Mouse (Mus musculus): Measurements from ENCODE around the gene D1Ertd622e. TPM values are rescaled to one million over a fixed set of nuclear protein-coding genes. Genes with fewer than 3 reads are reported as not detected.
"Not testable (repeated sequence)": the region's sequence is repeated elsewhere in the genome, so short reads cannot be mapped to it uniquely, and the experiment has no call there.

The D1Ertd622e gene
- polyA plus RNA-seq, 1 experiment from 2014 or later = 9.9 TPM

DNA sequence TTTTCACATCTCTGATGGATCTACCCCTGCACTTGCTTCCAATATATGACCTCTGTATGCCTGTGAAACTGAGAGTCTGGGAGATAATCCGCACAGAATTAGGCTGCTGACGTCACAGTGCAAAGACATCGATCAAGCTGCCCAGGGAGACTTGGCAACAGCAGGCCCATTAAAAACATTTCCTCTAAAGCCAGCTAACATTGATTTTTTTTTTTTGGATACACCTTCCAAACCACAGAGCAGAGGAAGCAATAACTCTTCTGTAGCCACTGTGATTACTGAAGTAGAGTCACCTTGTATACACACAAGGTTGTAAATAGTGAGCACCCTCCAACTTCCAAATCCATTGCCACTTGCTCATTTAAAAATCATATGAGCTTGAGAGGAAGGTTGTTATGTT, 62.8 kb downstream of the D1Ertd622e start:
- DNase-seq (ENCODE audit: low spot score) = no peak
- Histone ChIP-seq H3K27ac (no peak overlapping the region), H3K27me3 (ENCODE audit: low read depth, poor library complexity, severe bottlenecking) (no peaks in the 10 kb centered on the region), H3K9me3 (replicated peaks) (no peaks in the 10 kb centered on the region), H3K4me3 (no peak overlapping the region), H3K4me1 (no peaks in the 10 kb centered on the region), H3K36me3 (no peaks in the 10 kb centered on the region)
- 82% methylated on average over 3 of the region's 3 CpGs for WGBS

DNA sequence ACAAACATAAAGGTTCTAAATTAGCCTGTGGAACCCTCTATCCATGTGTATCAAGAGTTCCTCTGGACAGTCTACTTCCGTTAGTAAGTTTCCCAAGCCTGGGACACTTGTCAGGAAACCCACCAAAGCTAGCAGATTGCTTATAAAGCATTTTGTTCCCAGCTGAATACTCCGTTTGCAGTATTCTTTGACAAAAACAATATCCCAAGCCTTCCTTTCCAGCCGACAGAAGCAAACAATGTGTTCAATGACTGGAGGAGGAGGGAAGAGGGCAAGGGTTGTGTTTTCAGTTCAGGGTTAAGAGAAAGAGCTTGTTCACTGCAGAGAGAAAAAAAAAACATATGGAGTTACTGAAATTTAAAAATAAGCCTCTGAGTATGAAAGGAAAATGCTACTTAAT, 73.3 kb downstream of the D1Ertd622e start:
- 79% methylated on average over 3 of the region's 3 CpGs for WGBS
- no peak for DNase-seq (ENCODE audit: low spot score)
- Histone ChIP-seq H3K36me3 (no peaks in the 10 kb centered on the region), H3K4me1 (no peaks in the 10 kb centered on the region), H3K9me3 (replicated peaks) (no peaks in the 10 kb centered on the region), H3K4me3 (no peak overlapping the region), H3K27me3 (ENCODE audit: low read depth, poor library complexity, severe bottlenecking) (no peaks in the 10 kb centered on the region), H3K27ac (no peak overlapping the region)

GRCm38 (mm10) chr1:97585106-97585505, 76.8 kb downstream of the D1Ertd622e start:
- no peak overlapping the region for H3K27ac ChIP-seq
- no peaks in the 10 kb centered on the region for H3K36me3 ChIP-seq
- no peak for DNase-seq (ENCODE audit: low spot score)
- H3K9me3 ChIP-seq (replicated peaks) = no peaks in the 10 kb centered on the region
- H3K27me3 ChIP-seq (ENCODE audit: low read depth, poor library complexity, severe bottlenecking) = no peaks in the 10 kb centered on the region
- H3K4me3 ChIP-seq = no peak overlapping the region
- no peaks in the 10 kb centered on the region for H3K4me1 ChIP-seq

- DNase-seq (ENCODE audit: low spot score) = no peak
- WGBS = 89% methylated on average over 3 of the region's 3 CpGs
- H3K27ac ChIP-seq = no peak overlapping the region
Measured at GRCm38 (mm10) chr1:97584171-97584570, 77.7 kb downstream of the D1Ertd622e start.

DNA sequence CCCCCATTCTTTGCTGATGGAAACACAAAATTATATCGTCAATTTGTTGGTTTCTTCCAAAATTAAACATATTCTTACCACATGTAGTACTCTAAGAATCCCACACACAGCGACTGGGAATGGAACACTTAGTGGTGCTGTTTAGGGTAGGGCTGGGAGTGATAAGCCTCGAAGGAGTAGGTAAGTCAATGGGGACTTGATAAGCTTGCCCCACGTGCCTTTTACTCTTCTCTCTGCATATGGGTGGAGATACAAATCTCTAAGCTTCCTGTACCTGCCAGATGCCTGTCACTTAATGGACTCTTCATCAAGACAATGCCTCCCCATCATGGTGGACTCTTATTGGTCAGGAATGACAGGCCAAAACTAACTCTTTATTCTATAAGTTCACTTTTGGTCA, 78.8 kb downstream of the D1Ertd622e start:
- H3K27me3 ChIP-seq (ENCODE audit: low read depth, poor library complexity, severe bottlenecking) = no peaks in the 10 kb centered on the region
- no peak for DNase-seq (ENCODE audit: low spot score)
- 89% methylated on average over 4 of the region's 4 CpGs for WGBS
- no peaks in the 10 kb centered on the region for H3K9me3 ChIP-seq (replicated peaks)
- H3K27ac ChIP-seq = no peak overlapping the region
- H3K4me1 ChIP-seq = no peaks in the 10 kb centered on the region
- no peaks in the 10 kb centered on the region for H3K36me3 ChIP-seq
- H3K4me3 ChIP-seq = no peak overlapping the region

More at GRCm38 (mm10) chr1:97584171-97584570, 77.7 kb downstream of the D1Ertd622e start:
- Histone ChIP-seq H3K27me3 (ENCODE audit: low read depth, poor library complexity, severe bottlenecking) (no peaks in the 10 kb centered on the region), H3K4me3 (no peak overlapping the region), H3K36me3 (no peaks in the 10 kb centered on the region), H3K9me3 (replicated peaks) (no peaks in the 10 kb centered on the region), H3K4me1 (no peaks in the 10 kb centered on the region)

- not testable (repeated sequence) for H3K27ac ChIP-seq; H3K4me1 ChIP-seq; H3K27me3 ChIP-seq (ENCODE audit: low read depth, poor library complexity, severe bottlenecking); H3K36me3 ChIP-seq; H3K9me3 ChIP-seq (replicated peaks); DNase-seq (ENCODE audit: low spot score); H3K4me3 ChIP-seq
Measured at GRCm38 (mm10) chr1:97580680-97581079, 81.2 kb downstream of the D1Ertd622e start.

GRCm38 (mm10) chr1:97580270-97580669, 81.6 kb downstream of the D1Ertd622e start:
- no peaks in the 10 kb centered on the region for H3K4me1 ChIP-seq
- 80% methylated on average over 3 of the region's 3 CpGs for WGBS
- H3K36me3 ChIP-seq = no peaks in the 10 kb centered on the region
- DNase-seq (ENCODE audit: low spot score) = no peak
- H3K9me3 ChIP-seq (replicated peaks) = no peaks in the 10 kb centered on the region
- no peak overlapping the region for H3K4me3 ChIP-seq
- no peak overlapping the region for H3K27ac ChIP-seq
- no peaks in the 10 kb centered on the region for H3K27me3 ChIP-seq (ENCODE audit: low read depth, poor library complexity, severe bottlenecking)

DNA sequence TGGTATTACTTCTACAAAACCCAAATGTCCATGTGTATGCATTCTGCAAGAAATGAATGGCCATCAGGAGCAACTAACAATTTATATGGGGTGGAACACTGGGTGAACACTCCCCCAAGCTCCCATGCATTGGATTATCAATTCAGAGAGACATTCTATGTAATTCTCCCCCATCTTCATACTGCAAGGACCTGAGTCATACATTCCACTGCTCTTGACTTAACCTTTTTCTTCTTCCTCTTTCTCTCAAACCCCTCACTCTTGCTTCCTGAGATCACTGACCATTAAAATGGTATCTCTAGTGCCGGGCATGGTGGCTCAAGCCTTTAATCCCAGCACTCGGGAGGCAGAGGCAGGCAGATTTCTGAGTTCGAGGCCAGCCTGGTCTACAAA, 83.9 kb downstream of the D1Ertd622e start:
- Histone ChIP-seq H3K36me3 (no peaks in the 10 kb centered on the region), H3K27me3 (ENCODE audit: low read depth, poor library complexity, severe bottlenecking) (no peaks in the 10 kb centered on the region), H3K9me3 (replicated peaks) (no peaks in the 10 kb centered on the region), H3K27ac (no peak overlapping the region), H3K4me3 (no peak overlapping the region), H3K4me1 (no peaks in the 10 kb centered on the region)
- no peak for DNase-seq (ENCODE audit: low spot score)
- 79% methylated on average over 3 of the region's 3 CpGs for WGBS

- Histone ChIP-seq H3K27ac (no peak overlapping the region), H3K9me3 (replicated peaks) (no peaks in the 10 kb centered on the region), H3K4me1 (no peaks in the 10 kb centered on the region), H3K4me3 (no peak overlapping the region), H3K36me3 (no peaks in the 10 kb centered on the region), H3K27me3 (ENCODE audit: low read depth, poor library complexity, severe bottlenecking) (no peaks in the 10 kb centered on the region)
- DNase-seq (ENCODE audit: low spot score) = no peak
- WGBS = 84% methylated on average over 2 of the region's 2 CpGs
Measured at GRCm38 (mm10) chr1:97577062-97578024, 84.5 kb downstream of the D1Ertd622e start.

GRCm38 (mm10) chr1:97576576-97576975, 85.3 kb downstream of the D1Ertd622e start:
- no peak for DNase-seq (ENCODE audit: low spot score)
- Histone ChIP-seq H3K27me3 (ENCODE audit: low read depth, poor library complexity, severe bottlenecking) (no peaks in the 10 kb centered on the region), H3K4me3 (no peak overlapping the region), H3K4me1 (no peaks in the 10 kb centered on the region), H3K27ac (no peak overlapping the region), H3K36me3 (no peaks in the 10 kb centered on the region), H3K9me3 (replicated peaks) (no peaks in the 10 kb centered on the region)
- 93% methylated on average over 3 of the region's 3 CpGs for WGBS

- Histone ChIP-seq H3K27me3 (ENCODE audit: low read depth, poor library complexity, severe bottlenecking) (no peaks in the 10 kb centered on the region), H3K27ac (no peak overlapping the region), H3K4me3 (no peak overlapping the region), H3K36me3 (no peaks in the 10 kb centered on the region), H3K9me3 (replicated peaks) (no peaks in the 10 kb centered on the region), H3K4me1 (no peaks in the 10 kb centered on the region)
- DNase-seq (ENCODE audit: low spot score) = no peak
- WGBS = 88% methylated on average over 9 of the region's 9 CpGs
Measured at GRCm38 (mm10) chr1:97570814-97571213, 91.1 kb downstream of the D1Ertd622e start.

DNA sequence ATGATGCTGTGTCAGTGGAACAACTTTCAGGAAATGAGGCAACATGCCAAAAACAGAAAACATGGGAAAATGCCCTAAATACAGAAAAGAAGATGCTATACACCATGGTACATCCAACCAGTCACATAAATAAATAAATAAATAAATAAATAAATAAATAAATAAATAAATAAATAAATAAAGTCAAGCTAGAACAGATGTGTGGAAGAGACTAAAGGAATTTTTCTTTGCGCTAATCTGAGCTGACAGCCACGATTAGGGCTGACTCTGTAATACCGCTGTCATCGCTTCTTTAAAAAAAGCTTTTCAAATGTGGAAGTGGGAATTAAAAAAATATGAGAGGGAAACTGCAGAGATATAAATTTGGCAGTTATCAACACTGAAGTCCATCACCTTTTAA, 93.9 kb downstream of the D1Ertd622e start:
- Histone ChIP-seq H3K4me1 (no peaks in the 10 kb centered on the region), H3K27me3 (ENCODE audit: low read depth, poor library complexity, severe bottlenecking) (no peaks in the 10 kb centered on the region), H3K36me3 (no peaks in the 10 kb centered on the region), H3K9me3 (replicated peaks) (no peaks in the 10 kb centered on the region), H3K27ac (no peak overlapping the region), H3K4me3 (no peak overlapping the region)
- DNase-seq (ENCODE audit: low spot score) = no peak
- WGBS = 91% methylated on average over 4 of the region's 4 CpGs

DNA sequence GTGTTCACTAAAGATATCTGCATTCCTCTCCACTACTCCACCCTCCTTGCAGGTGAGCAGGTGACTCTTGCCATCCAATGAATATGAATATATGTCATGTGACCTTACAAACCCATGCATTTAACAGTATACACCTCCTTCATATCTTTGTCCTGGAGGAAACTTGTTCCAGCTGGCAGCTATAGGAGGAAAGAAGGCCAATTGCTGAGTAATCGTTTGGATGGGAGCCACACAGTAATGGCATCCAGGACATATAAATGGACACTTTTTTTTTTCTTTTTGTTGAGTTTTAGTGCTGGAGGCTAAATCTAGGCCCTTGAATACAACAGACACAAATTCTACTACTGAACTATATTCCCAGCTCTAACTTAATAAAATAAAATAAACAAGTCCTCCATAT, 97.2 kb downstream of the D1Ertd622e start:
- Histone ChIP-seq H3K36me3 (no peaks in the 10 kb centered on the region), H3K4me3 (no peak overlapping the region), H3K9me3 (replicated peaks) (no peaks in the 10 kb centered on the region), H3K4me1 (no peaks in the 10 kb centered on the region), H3K27me3 (ENCODE audit: low read depth, poor library complexity, severe bottlenecking) (no peaks in the 10 kb centered on the region), H3K27ac (no peak overlapping the region)
- 88% methylated on average over 1 of the region's 1 CpGs for WGBS
- DNase-seq (ENCODE audit: low spot score) = no peak

GRCm38 (mm10) chr1:97562867-97563266, 99.0 kb downstream of the D1Ertd622e start:
- no peak overlapping the region for H3K4me3 ChIP-seq
- DNase-seq (ENCODE audit: low spot score) = no peak
- H3K9me3 ChIP-seq (replicated peaks) = no peaks in the 10 kb centered on the region
- H3K4me1 ChIP-seq = no peaks in the 10 kb centered on the region
- H3K27me3 ChIP-seq (ENCODE audit: low read depth, poor library complexity, severe bottlenecking) = no peaks in the 10 kb centered on the region
- no peaks in the 10 kb centered on the region for H3K36me3 ChIP-seq
- WGBS = 91% methylated on average over 3 of the region's 3 CpGs
- no peak overlapping the region for H3K27ac ChIP-seq
